Mouse (Mus musculus): ENCODE measurements at regions not wholly inside any gene's neighbourhood (a gene's known extent, or its start where the extent isn't known, plus 50 kb on each side); places are given as distances from the start of the nearest gene placed in this dataset.

DNA sequence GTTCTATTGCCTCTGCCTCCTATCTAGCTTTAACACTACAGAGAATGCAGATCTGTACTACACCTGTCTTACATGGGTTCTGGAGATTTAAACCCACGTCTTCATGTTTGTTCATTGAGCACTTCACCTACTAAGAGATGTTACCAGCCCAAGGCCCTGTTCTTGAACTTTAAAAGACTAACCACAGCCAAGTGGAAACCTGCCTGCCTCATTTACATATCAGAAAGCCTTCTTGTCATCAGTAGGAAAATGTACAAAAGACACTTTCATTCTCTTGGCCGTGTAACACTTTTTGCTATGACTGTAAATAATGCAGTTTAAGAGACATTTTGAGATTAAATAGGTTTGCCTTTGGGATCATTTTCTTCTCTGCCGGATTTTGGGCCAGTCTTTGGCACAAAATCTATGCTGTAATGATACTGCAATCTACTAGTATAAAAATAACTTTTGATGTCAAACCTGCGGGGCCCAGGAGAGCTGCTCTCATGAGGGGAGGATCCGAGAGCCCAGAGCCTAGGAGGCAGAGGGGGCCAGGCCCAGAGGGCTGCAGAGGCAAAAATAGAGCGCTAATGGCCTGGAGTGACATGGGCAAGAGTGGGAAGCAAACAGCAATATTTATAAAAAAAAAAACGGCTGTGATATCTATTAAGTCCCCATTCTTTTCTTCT, 318.4 kb upstream of the Myo3a start:
- peak; percentile 58 for DNase-seq

GRCm38 (mm10) chr2:21909481-21909966, 317.8 kb upstream of the Myo3a start:
- peak; percentile 83 for DNase-seq

- peak; percentile 49 for DNase-seq
Measured at GRCm38 (mm10) chr2:21917804-21918690, 309.3 kb upstream of the Myo3a start.

GRCm38 (mm10) chr2:21919091-21919490, 308.2 kb upstream of the Myo3a start:
- no peak for DNase-seq

- DNase-seq: no peak
Measured at GRCm38 (mm10) chr2:21927656-21928055, 299.6 kb upstream of the Myo3a start.

- no peak for DNase-seq
Measured at GRCm38 (mm10) chr2:21939993-21940392, 287.3 kb upstream of the Myo3a start.

DNA sequence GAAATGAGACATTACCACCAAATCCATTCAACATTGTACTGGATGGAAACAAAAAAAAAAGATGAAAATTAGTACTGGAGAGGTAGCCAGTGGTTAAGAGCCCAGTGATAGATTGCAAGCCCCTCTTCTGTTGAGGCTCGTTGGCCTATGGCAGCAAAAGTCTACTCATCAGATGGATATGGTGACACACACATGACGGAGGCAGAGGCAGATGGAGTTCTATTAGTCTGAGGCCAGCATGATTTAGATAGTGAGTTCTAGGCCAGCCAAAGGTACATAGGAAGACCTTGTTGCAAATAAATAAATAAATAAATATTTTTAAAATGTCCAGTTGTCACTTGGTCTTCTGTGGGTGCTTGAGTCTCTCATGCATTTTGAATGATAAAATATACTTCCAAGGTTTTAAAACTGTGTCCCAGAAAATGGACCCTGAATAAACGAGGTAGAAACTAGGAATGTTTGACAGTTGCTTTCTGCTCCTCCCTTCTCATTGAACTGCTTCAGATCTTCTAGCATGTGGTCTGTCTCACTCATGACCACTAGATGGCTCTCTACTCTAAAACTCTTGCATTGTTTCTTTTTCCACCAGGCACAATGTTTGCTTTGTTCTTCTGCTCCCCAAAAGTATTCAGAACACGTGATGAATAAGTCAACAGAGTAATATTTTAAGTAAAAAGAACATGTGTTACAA, 286.4 kb upstream of the Myo3a start:
- peak; percentile 24 for DNase-seq

GRCm38 (mm10) chr2:21941488-21942000, 285.8 kb upstream of the Myo3a start:
- DNase-seq: no peak

GRCm38 (mm10) chr2:21943676-21944075, 283.6 kb upstream of the Myo3a start:
- DNase-seq: no peak

DNA sequence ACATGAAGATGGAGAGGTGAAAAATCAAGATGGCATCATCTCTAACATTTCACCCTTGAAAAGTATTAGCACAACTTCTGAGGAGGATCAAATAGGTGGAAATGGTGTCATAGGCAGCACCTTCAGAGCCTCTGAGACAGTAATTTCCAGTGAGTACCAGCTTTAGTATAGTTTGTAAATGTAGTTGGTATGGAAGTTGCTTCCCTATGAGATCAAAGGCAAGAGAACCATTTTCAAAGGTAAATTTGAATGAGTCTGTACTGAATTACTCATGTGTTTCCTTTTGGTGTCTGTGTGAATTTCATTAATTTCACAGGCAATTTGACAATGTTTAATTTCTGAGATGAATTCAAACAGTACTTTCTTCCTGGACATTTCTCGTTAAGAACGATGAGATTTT, 280.8 kb upstream of the Myo3a start:
- no peak for DNase-seq

- DNase-seq: no peak
Measured at GRCm38 (mm10) chr2:21951279-21951678, 276.0 kb upstream of the Myo3a start.

DNA sequence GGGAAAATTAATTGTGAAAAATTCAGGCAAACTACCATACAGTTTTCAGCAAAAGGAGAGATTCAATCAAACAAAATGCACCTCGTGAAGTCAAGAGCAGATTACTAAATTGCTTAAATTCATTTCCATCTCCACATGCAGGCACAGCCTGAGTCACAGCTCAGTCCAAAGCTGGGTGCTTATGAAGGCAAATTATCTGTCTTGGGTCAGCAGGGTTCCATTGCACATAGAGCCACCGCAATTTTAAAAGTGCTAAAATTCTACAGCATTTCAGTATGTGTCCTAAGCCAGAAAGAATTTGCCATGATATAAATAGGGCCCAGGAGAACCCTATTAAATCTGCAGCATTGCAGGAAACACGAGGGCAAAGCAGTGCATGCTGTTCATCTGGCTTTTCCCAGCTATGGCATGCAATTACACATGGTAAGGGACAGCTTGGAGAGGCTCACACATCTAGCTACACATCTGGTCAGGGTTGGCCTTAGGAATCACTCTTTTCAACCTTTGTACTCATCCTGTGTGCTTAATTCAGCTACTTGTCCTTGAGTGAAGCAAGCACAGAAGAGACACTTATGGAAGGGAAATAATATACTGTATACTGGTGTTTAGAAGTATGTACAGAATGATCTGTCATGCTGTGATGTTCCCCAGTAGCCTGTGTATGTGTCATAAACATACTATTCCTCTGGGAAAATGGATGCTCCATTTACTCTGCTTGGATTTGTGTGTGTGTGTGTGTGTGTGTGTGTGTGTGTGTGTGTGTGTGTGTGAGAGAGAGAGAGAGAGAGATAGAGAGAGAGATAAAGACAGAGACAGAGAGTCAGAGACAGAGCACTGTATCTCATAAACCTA, 271.0 kb upstream of the Myo3a start:
- no peak for DNase-seq

DNA sequence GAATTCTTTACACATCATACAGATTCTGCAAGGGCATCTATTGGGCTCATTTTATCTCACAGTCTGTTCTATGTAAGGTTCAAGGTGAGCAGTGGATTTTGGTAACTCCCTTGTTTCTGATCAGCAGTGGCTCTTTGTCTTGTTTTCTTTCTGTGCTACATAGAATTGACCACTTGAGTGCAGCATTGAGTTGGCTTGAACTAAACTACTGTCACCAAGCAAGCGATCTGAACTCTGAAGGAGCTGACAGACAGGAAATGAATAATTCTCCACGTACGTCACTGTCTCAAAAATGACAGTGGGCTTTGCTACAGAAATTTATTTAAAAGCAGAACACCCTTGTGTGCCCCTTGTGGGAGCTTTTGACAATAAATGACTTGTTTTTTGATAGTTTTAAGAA, 268.9 kb upstream of the Myo3a start:
- DNase-seq: peak; percentile 48

DNA sequence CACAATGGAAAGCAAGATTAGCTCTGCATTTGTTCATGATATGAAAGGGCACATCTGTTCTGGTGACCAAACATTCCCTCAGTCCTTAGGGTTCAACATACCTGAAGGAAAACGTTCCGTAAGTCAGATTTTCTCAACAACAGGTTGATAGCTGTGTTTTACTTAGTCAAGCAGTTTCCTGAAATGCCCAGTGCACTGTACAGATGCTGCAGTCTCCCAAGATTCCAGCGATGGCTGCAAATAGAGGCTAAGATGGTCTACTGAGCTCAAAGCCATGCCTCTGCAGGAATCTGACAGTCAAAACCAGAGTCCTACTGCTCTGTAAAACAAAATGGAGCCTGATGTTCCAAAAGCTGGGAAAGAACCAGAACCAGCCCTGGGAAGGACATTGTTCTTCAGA, 268.5 kb upstream of the Myo3a start:
- no peak for DNase-seq

GRCm38 (mm10) chr2:21963343-21964026, 263.8 kb upstream of the Myo3a start:
- DNase-seq: no peak

- DNase-seq: no peak
Measured at GRCm38 (mm10) chr2:21964027-21964605, 263.2 kb upstream of the Myo3a start.

- DNase-seq: no peak
Measured at GRCm38 (mm10) chr2:21970774-21971406, 256.4 kb upstream of the Myo3a start.

GRCm38 (mm10) chr2:21974599-21974998, 252.7 kb upstream of the Myo3a start:
- DNase-seq: no peak

DNA sequence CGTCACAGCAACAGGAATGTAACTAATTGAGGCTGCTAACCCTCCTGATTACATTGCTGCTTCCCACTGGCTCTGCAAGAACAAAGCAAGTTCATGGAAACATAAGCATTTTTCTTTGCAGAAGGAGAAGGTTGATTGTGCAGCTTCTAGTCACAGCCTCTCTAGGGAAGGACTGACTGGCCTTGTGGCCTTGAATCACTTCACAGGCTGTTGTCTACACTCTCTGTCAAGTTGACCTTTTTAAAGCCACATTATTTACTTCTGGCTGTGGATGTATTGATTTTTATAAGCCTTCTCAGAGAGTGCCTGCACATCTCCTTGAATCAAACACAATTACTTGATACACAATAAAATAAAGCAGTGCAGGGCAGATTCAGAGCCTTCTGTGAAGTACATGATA, 251.8 kb upstream of the Myo3a start:
- DNase-seq: no peak

- no peak for DNase-seq
Measured at GRCm38 (mm10) chr2:21976337-21976736, 251.0 kb upstream of the Myo3a start.

Measured in heart, postnatal 4 days (tissue).